Mouse (Mus musculus) intestine, embryonic 16.5 days (tissue): ENCODE results near the gene Tecpr1. TPM values are rescaled to one million over a fixed set of nuclear protein-coding genes. Genes with fewer than 3 reads are reported as not detected.
A peak's percentile ranks its signal among the peaks of the same experiment; 100 is the strongest.

Experiments
- ATAC-seq: fragments of 200-750 bp; cut with Nextera tagmentation; 2 replicates; pipeline ENCODE4 v1.8.0; 2017; ENCODE audit warnings: moderate TSS enrichment, moderate library complexity
- H3K27ac ChIP-seq: fragments of 300-500 bp; sonication (generic); 2 replicates; pipeline ENCODE4 v1.5.1; 2014; ENCODE audit warnings: mild to moderate bottlenecking, low read length
- H3K27me3 ChIP-seq: fragments of 300-500 bp; sonication (generic); replicated peaks from 2 replicates; pipeline ENCODE4 v1.6.1; 2014; ENCODE audit warnings: low read length, control low read depth, mixed read lengths; ENCODE audit not compliant: control insufficient read depth, insufficient read depth
- H3K36me3 ChIP-seq: fragments of 300-500 bp; sonication (generic); 2 replicates; pipeline ENCODE4 v1.6.1; 2014; ENCODE audit warnings: low read length, control low read depth; ENCODE audit not compliant: control insufficient read depth, insufficient read depth
- H3K4me1 ChIP-seq: fragments of 300-500 bp; sonication (generic); 2 replicates; pipeline ENCODE4 v1.6.1; 2014; ENCODE audit warnings: low read length, control low read depth, mixed read lengths; ENCODE audit not compliant: control insufficient read depth, insufficient read depth
- H3K4me2 ChIP-seq: fragments of 300-500 bp; sonication (generic); 2 replicates; pipeline ENCODE4 v1.6.1; 2014; ENCODE audit warnings: low read depth, low read length, control low read depth
- H3K4me3 ChIP-seq: fragments of 300-500 bp; sonication (generic); 2 replicates; pipeline ENCODE4 v1.5.1; 2014; ENCODE audit warnings: mild to moderate bottlenecking, low read length
- H3K9ac ChIP-seq: fragments of 300-500 bp; sonication (generic); 2 replicates; pipeline ENCODE4 v1.6.1; 2014; ENCODE audit warnings: low read depth, low read length
- H3K9me3 ChIP-seq: fragments of 300-500 bp; sonication (generic); 2 replicates; pipeline ENCODE4 v1.6.1; 2016; ENCODE audit warnings: low read length, control low read depth; ENCODE audit not compliant: control insufficient read depth
- WGBS: fragments of 180-500 bp; shearing (Covaris S2); extraction: QIAGEN DNeasy Blood & Tissue Kit; methylation state at CpG from one replicate; pipeline ENCODE4 v1.1.7; 2014; 5-methylcytosine and 5-hydroxymethylcytosine counted together
- polyA plus RNA-seq: library from polyadenylated mRNA; unstranded; fragments of >200 nt; fragmentation: Nextera tagmentation; extraction: Ambion mirVana; gene quantifications from 2 replicates; pipeline ENCODE4 v1.2.1, GENCODE M21; 2015

Gene Tecpr1
- polyA plus RNA-seq, 1 experiment from 2014 or later = 19.3 TPM

DNA sequence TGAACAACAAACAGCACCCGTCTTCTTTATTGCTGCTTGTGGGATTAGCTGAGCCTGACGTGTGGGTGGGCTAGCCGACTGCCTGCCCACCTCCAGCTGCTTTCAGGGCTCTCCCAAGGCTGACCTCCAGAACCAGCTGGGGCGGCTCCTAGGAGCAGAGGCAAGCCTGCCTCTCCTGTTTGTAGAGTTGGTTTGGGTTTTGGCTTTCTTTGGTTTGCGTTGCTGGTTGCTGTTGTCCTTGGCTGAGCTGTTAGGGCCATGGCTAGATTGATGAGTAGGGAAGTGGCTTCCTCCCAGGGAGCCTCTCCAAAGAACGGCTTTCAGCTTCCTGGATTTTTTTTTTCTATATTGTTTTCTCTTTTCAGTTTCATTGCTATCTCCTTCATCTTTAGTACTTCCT, 45.2 kb downstream of the Tecpr1 start:
- Histone ChIP-seq H3K4me2 (no peak overlapping the region), H3K9ac (no peak overlapping the region), H3K27me3 (no peaks in the 10 kb centered on the region), H3K36me3 (0 out of 2 replicates have a peak, but pooled peaks cover 7% of the 10 kb centered on the region), H3K9me3 (no peaks in the 10 kb centered on the region), H3K4me3 (no peak overlapping the region), H3K4me1 (peaks cover 1% of the 10 kb centered on the region; the same call in 1 of the 2 replicates), H3K27ac (no peak overlapping the region)
- WGBS = 33% methylated on average over 6 of the region's 6 CpGs
- ATAC-seq = no peak

DNA sequence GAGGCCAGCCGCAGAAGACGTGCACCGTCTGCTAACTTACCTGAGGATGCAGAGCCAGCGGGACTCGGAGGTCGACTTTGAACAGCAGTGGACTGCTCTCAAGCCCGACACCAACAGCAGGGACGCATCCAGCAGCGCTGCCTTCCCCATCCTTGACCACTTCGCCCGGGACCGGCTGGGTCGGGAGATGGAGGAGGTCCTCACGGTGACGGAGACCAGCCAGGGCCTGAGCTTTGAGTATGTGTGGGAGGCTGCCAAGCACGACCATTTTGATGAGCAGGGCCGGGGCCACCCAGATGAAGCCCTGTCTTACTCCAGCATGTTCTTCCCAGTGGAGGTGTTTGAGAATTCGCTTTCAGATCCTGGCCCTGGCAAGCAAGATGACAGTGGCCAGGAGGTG, 49.8 kb downstream of the Tecpr1 start:
- Histone ChIP-seq H3K36me3 (0 out of 2 replicates have a peak, but pooled peaks cover 7% of the 10 kb centered on the region), H3K4me2 (no peak overlapping the region), H3K27ac (no peak overlapping the region), H3K9me3 (no peaks in the 10 kb centered on the region), H3K4me1 (no peaks in the 10 kb centered on the region), H3K4me3 (no peak overlapping the region), H3K27me3 (no peaks in the 10 kb centered on the region), H3K9ac (no peak overlapping the region)
- no peak for ATAC-seq
- WGBS = 96% methylated on average over 18 of the region's 18 CpGs

DNA sequence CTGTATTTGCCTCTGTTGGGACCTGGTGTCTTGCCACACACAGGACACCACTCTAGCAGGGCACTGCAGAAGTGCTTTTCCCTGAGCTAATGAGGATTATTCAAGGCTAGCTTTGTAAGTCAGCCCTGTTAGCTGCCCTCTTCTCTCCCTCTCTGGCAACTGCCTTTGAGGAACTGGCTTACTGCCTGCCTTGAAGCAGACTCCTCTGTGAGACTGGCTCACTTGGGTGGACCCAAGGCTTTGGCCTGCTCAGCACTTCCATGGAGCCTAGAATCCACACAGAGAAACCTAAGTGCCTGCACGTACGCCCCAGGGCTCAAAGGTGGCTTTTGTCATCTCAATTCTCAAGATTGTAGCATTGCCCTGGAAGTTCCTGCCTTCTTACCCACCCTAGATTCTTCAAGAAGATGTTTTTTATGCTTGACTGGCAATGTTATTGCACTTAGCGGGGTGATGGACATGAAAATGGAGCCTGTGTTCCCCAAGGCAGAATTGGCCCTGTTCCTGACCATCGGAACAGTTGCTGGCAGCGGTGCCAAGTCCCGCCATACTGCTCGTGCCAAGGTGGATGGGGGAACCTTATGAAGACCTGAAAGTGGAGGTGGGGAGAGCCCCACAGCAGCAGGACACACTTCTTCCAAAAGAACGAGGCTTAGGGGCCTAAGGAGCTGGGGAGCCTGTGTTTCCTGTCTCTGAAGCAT, 54.0 kb downstream of the Tecpr1 start:
- H3K4me3 ChIP-seq = no peak overlapping the region
- WGBS = 89% methylated on average over 8 of the region's 8 CpGs
- H3K9ac ChIP-seq = no peak overlapping the region
- no peaks in the 10 kb centered on the region for H3K27me3 ChIP-seq
- no peak overlapping the region for H3K27ac ChIP-seq
- ATAC-seq = no peak
- no peaks in the 10 kb centered on the region for H3K4me1 ChIP-seq
- no peak overlapping the region for H3K4me2 ChIP-seq
- 0 out of 2 replicates have a peak, but pooled peaks cover 3% of the 10 kb centered on the region for H3K36me3 ChIP-seq
- no peaks in the 10 kb centered on the region for H3K9me3 ChIP-seq

DNA sequence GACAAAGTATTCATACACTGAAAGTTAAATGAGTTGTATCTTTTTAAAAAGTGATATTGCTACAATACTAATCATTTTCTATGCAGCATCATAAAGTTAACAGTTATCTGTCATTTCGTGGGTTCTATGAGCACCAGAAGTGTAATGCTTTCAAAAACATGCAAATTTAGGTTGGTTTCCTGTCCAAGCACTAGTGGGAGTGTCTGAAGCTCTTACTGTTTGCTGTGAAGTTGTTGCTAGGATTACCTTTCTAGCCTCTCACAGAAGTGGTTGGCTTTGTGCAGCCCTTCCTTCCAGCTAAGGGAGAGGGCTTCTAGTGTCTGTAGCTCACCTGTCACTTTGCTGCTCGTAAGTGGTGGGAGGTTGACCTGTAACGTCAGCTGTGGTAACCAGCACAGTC, 57.7 kb downstream of the Tecpr1 start:
- H3K36me3 ChIP-seq = 0 out of 2 replicates have a peak, but pooled peaks cover 3% of the 10 kb centered on the region
- no peak overlapping the region for H3K9ac ChIP-seq
- H3K27ac ChIP-seq = no peak overlapping the region
- H3K4me1 ChIP-seq = no peaks in the 10 kb centered on the region
- no peak for ATAC-seq
- H3K27me3 ChIP-seq = no peaks in the 10 kb centered on the region
- WGBS = 82% methylated on average over 3 of the region's 3 CpGs
- H3K9me3 ChIP-seq = no peaks in the 10 kb centered on the region
- H3K4me2 ChIP-seq = no peak overlapping the region
- no peak overlapping the region for H3K4me3 ChIP-seq

DNA sequence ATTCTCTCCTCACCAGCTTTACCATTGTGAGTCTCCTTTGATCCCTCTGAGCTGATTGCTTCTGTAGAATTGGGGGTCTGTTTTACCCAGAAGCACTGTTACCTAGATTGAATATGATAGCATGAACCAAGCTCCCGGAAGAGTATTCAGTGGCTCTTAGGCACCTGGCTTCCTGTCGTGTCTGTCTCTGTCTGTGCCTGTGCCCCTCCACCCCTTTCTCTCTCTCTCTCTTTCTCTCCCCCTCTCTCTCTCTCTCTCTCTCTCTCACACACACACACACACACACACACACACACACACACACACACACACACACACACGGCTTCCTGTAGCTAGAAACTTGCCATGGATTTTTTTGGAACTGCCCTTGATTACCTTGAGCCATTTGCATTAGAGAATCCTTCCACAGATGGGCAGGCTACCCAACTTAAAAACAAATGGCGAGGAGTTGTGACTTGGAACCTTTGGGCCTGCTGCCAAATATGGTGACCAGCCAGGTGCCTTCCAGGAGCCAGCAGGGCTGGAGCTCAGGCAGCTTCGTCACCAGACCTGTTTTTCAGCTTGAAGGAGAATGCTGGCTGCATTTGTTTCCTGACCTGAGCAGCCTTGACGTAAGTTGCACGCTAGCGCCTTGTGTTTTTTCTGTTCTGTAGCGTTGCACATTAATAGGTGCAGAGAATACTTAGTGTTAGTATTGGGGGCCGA, 60.5 kb downstream of the Tecpr1 start:
- Histone ChIP-seq H3K27ac (no peak overlapping the region), H3K4me1 (peaks cover 10% of the 10 kb centered on the region), H3K9me3 (no peaks in the 10 kb centered on the region), H3K4me3 (no peak overlapping the region), H3K27me3 (no peaks in the 10 kb centered on the region), H3K36me3 (0 out of 2 replicates have a peak, but pooled peaks cover 3% of the 10 kb centered on the region), H3K9ac (no peak overlapping the region), H3K4me2 (no peak overlapping the region)
- 78% methylated on average over 10 of the region's 10 CpGs for WGBS
- no peak for ATAC-seq

DNA sequence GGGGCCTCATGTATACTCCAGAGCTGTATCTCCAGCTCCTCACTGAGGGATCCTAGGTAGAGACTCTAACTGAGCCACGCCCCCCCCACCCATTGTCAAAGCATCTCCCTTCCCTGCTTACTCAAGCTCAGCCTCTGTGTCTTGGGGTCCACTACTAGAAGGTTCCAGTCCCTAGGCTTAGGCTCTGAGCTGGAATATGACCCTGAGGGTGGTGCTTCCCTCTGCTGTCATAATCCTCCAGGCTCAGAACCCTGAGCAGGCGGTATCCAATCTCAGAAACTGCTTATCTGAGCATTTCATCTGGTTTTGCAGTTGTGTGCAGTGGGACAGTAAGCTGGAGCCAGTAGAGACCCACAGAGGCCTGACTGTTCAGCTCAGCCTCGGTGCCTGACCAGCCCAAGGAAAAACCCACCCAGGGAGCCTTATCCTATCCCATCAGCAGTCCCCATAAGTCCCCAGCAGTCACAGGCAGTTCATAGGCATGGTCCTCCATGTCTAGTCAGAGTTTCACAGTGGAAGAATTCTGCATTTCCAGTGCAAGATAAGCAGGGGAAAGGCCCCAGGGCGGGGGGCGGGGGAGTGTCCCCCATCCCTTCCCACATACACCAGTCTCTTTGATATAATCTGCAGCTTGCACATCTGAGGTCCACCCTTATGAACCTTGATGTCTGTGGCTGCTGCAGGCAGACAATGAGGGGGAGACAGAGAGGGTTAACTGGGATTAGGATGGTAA, 61.2 kb downstream of the Tecpr1 start:
- WGBS = 82% methylated on average over 5 of the region's 5 CpGs
- H3K27ac ChIP-seq = no peak overlapping the region
- ATAC-seq = no peak

DNA sequence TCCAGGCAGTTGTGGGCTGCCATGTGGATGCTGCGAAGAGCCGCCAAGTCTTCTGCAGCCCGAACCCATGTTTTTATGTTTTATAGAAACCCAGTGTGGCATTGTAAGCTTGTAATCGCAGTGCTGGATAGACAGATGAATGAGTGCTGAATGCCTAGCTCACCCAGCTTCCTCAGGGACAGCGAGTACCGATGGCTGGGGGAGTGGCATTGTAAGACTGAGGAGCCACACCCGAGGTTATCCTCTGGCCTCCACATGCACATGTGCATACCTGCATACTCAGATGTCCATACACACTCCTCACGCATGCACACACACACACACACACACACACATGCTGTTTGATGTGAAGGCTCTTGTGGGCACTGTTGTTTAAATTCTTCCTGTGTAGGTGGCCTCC, 64.3 kb downstream of the Tecpr1 start:
- Histone ChIP-seq H3K27me3 (no peaks in the 10 kb centered on the region), H3K4me1 (peaks cover 12% of the 10 kb centered on the region), H3K9me3 (no peaks in the 10 kb centered on the region), H3K27ac (peak overlapping the region; percentile 85), H3K36me3 (no peaks in the 10 kb centered on the region; the same call in 1 of the 2 replicates), H3K4me2 (no peak overlapping the region), H3K4me3 (no peak overlapping the region), H3K9ac (no peak overlapping the region)
- 85% methylated on average over 8 of the region's 8 CpGs for WGBS
- ATAC-seq = peak; percentile 74

More for the DNA sequence above, 61.2 kb downstream of the Tecpr1 start:
- no peak overlapping the region for H3K9ac ChIP-seq
- no peaks in the 10 kb centered on the region for H3K9me3 ChIP-seq
- no peak overlapping the region for H3K4me2 ChIP-seq
- 0 out of 2 replicates have a peak, but pooled peaks cover 3% of the 10 kb centered on the region for H3K36me3 ChIP-seq
- no peak overlapping the region for H3K4me3 ChIP-seq
- peaks cover 12% of the 10 kb centered on the region for H3K4me1 ChIP-seq
- H3K27me3 ChIP-seq = no peaks in the 10 kb centered on the region

DNA sequence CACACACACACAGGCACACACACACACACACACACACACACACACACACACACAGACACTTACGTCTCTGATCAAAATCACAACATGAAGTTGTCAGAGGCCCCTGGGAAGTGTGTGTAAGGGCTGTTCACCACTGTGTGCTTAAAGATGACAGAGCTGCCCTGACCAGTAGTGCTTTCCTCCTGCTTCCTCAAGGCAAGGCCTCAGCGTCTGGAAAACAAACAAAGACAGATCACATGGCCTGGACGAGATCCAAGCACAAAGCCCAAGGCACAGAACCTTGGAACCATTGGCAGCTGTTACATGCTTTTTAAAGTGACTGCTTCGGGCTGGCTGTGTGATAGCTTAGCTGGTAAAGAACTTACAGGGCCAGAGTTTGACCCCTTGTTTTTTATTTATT, 64.8 kb downstream of the Tecpr1 start:
- H3K9me3 ChIP-seq = no peaks in the 10 kb centered on the region
- H3K4me1 ChIP-seq = peaks cover 12% of the 10 kb centered on the region
- H3K4me2 ChIP-seq = no peak overlapping the region
- 14% methylated on average over 4 of the region's 4 CpGs for WGBS
- H3K9ac ChIP-seq = no peak overlapping the region
- no peaks in the 10 kb centered on the region; the same call in 1 of the 2 replicates for H3K36me3 ChIP-seq
- no peaks in the 10 kb centered on the region for H3K27me3 ChIP-seq
- ATAC-seq = peak; percentile 96
- H3K27ac ChIP-seq = peak overlapping the region; percentile 85
- no peak overlapping the region for H3K4me3 ChIP-seq

DNA sequence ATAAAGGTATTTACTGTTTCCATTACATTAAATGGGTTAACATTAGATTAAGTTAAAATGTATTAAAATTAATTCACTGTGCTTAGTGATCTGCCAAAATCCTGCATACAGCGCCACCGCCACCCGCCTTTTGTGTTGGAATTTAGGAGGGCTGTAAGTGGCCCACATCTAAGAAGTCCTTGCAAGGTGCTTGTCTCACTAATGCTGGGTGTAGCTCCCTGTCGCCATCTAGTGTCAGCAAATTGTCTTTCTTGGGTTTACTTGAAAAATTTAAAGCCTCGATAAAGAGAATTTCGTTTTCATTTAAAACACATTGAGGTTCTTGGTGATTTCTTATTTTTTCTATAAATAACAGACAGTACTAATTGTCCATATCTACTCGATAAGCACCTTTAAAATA, 68.9 kb downstream of the Tecpr1 start:
- Histone ChIP-seq H3K27ac (no peak overlapping the region), H3K4me1 (peaks cover 9% of the 10 kb centered on the region), H3K36me3 (no peaks in the 10 kb centered on the region; the same call in 1 of the 2 replicates), H3K9me3 (no peaks in the 10 kb centered on the region), H3K27me3 (no peaks in the 10 kb centered on the region), H3K4me3 (no peak overlapping the region), H3K4me2 (no peak overlapping the region), H3K9ac (no peak overlapping the region)
- ATAC-seq = no peak
- 32% methylated on average over 7 of the region's 7 CpGs for WGBS
